Mouse (Mus musculus): Measurements from ENCODE around the gene Gm10188. TPM values are rescaled to one million over a fixed set of nuclear protein-coding genes. Genes with fewer than 3 reads are reported as not detected.

The Gm10188 gene
- not detected for total RNA-seq (2021)
- long read RNA-seq, experiment 1 = 0 reads
- long read RNA-seq, experiment 2 = 0 reads

GRCm38 (mm10) chr1:132229667-132230066, at the start of gene Gm10188:
TSS of gene Gm10188 (minus strand) at chr1:132229767.
- no peak for DNase-seq (ENCODE audit: low spot score)

- DNase-seq (ENCODE audit: low spot score) = no peak
Measured at GRCm38 (mm10) chr1:132277124-132277523, 47.6 kb upstream of the Gm10188 start.

GRCm38 (mm10) chr1:132276694-132277093, 47.1 kb upstream of the Gm10188 start:
- no peak for DNase-seq (ENCODE audit: low spot score)

DNA sequence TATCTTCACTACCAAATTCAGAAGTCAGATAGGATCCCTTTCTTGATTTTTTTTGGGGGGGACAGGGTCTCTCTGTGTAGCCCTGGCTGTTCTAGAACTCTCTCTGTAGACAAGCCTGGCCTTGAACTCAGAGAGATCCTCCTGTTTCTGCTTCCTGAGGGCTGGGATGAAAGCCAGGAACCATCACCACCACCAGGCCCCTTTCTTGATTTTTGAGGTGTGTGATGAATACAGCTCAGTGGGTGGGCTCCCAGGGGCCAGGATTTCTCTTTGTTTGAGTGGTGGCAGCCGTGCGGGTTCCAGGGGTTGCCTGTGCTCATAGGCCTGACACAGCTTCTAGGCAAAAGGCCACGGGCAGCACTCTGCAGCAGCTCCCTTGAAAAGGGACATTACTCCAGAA, 41.7 kb upstream of the Gm10188 start:
- DNase-seq (ENCODE audit: low spot score) = no peak

DNA sequence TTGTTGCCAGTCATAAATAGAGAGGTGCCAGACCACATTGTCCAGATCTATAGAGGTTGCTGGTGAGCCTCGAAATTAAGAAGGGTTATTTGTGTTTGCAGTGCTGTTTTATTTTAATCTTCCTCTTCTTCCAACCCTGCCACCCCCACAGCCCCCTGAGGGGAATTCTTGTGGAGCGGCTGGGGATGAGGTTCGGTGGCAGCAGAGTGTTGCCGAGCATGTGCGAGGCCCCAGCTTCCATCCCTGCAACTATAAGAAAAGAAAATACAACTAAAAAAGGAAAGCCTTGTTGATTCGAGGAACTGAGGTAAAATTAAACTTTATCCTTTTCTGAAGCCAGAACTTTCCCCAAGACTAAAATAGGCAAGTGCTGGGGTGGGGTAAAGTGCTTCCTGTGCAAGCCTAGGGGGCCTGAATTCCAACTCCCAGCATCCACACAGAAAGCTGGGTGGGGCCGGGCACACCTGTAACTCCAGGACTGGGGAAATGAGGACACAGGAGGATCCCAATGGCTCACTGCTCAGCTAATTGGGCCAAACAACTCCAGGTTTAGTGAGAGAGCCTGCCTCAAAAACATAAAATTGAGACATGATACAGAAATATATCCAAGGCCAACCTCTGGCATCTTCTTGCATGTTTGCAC, 39.0 kb upstream of the Gm10188 start:
- no peak for DNase-seq (ENCODE audit: low spot score)

GRCm38 (mm10) chr1:132267959-132268358, 38.4 kb upstream of the Gm10188 start:
- peak; percentile 60 for DNase-seq (ENCODE audit: low spot score)

- peak; percentile 61 for DNase-seq (ENCODE audit: low spot score)
Measured at GRCm38 (mm10) chr1:132266791-132267557, 37.4 kb upstream of the Gm10188 start.

DNA sequence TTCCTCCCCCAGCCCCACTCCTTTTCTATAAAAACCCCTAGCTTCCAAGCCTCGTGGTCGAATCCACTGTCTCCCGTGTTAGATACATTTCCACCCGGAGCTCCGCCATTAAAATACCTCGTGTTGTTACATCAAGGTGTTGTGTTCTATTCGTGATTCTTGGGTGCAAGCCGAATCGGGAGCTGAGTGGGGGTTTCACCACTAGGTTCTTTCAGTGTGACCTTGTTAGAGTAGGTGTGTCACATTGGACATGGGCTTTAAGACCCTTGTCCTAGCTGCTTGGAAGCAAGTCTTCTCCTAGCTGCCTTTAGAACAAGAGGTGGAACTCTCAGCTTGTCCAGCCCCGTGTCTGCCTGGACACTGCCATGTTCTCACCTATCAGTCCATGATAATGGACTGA, 36.4 kb upstream of the Gm10188 start:
- DNase-seq (ENCODE audit: low spot score) = no peak

- DNase-seq (ENCODE audit: low spot score) = no peak
Measured at GRCm38 (mm10) chr1:132265211-132265859, 35.8 kb upstream of the Gm10188 start.

DNA sequence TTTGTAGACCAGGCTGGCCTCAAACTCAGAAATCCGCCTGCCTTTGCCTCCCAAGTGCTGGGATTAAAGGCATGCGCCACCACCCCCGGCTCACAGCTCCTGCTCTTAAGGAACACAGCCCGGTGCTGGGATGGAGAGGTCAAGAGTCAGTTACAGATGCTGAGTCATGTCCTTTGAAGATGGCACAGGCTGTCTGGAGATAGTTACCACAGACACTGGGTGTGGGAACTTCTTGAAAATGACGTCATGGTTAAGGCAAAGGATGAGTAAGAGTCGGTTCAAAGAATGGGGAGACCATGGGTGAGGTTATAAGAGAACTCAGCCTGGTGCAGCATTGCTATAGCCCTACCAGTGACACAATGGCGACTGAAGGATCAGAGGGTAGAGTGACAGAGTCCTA, 35.0 kb upstream of the Gm10188 start:
- no peak for DNase-seq (ENCODE audit: low spot score)

- no peak for DNase-seq (ENCODE audit: low spot score)
Measured at GRCm38 (mm10) chr1:132263618-132264017, 34.1 kb upstream of the Gm10188 start.

DNA sequence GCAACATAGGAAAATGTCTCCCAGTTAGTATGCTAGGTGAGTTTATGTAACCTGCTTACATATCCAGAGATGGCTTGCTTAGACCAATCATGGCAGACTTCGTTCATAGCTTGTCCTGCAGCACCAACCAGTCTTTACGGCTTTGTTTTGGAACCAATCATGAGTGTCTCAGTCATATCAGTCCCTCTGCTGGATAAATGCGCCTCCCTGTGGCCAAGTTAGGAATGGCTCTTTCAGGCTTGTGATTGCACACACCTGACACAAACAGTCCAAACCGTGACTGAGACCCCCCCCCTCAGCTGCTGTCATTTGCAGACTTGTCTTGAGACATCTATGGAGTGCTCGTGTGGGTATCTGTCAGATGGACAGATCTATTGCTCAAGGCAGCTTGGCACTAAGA, 31.5 kb upstream of the Gm10188 start:
- no peak for DNase-seq (ENCODE audit: low spot score)

DNA sequence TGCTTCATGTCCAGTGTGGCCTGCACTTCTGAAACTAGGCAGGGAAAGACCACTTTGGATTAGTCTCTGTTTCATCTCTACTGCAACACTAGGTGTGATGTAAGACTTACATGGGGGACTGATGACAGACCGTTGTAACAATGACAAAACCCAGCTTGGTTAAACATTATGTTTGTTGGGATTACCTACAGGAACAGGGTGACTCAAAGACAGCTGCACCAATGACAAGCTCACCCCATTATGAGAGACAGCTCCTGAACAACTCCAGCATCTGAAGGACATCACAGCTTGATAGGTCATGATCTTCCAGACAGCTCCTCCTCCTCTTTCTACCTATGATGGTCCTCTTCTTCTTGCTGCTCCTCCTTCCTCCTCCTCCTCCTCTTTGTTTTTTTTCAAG, 30.8 kb upstream of the Gm10188 start:
- DNase-seq (ENCODE audit: low spot score) = no peak

- no peak for DNase-seq (ENCODE audit: low spot score)
Measured at GRCm38 (mm10) chr1:132254467-132254866, 24.9 kb upstream of the Gm10188 start.

DNA sequence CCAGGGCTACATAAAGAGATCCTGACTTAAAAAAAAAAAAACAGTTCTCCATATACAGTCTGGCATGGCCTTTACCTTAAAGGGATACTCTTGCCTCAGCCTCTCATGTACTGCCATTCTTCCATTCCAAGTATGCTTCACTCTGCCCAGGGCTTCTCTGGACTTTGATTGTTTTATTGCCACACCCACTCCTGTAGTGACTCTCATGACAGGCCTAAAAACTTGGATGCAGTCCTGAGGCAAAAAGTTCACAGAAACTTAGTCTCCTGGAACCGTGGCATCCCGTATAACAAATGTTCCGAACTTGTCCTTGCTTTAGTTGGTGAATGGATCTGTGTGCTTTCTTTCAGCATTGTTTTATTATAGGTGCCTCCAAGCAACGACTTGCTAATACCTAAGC, 17.1 kb upstream of the Gm10188 start:
- no peak for DNase-seq (ENCODE audit: low spot score)

GRCm38 (mm10) chr1:132246137-132246536, 16.6 kb upstream of the Gm10188 start:
- DNase-seq (ENCODE audit: low spot score) = no peak

DNA sequence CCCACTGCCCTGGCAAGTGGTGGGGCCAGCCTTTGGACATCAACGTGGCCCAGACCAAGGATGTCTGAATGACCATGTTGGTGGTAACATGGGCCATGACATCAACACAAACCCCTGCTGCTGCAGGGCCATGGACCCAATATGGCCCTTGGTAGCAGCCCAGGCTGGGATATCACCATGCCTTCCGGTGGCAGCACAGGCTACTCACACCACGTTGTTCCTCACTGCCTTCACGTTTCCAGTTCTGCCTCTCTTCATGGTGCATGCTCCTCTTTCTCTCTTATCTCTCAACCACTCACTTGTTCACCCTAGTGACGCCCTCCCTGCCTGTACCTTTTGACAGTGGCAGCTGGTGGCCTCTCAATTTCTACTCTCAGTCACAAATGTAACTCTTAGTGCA, 15.4 kb upstream of the Gm10188 start:
- no peak for DNase-seq (ENCODE audit: low spot score)

DNA sequence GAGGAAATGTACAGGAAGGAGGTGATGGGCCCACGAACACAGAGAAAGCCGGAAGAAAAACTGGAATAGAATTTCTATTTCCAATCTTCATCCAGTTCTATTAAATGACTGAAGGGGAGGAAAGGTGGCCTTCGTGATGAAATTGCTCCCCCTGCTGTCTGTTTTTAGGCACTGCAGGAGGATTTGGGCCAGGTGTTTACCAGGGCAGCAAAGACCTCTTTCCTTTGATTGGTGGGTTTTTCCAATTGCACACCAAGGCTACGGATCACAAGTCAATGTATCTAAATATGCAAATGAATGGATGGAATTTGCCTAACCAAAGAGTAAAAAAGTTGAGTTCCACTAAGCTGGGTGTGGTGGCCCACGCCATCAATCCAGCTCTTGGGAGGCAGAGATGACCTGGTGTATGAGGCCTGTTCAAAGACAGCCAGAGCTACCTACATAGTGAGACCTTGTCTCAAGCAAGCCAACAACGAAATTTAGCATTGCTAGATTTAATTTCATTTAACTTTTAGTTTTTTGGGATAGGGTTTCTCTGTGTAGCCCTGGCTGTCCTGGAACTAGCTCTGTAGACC, 8.1 kb upstream of the Gm10188 start:
- DNase-seq (ENCODE audit: low spot score) = peak; percentile 62

DNA sequence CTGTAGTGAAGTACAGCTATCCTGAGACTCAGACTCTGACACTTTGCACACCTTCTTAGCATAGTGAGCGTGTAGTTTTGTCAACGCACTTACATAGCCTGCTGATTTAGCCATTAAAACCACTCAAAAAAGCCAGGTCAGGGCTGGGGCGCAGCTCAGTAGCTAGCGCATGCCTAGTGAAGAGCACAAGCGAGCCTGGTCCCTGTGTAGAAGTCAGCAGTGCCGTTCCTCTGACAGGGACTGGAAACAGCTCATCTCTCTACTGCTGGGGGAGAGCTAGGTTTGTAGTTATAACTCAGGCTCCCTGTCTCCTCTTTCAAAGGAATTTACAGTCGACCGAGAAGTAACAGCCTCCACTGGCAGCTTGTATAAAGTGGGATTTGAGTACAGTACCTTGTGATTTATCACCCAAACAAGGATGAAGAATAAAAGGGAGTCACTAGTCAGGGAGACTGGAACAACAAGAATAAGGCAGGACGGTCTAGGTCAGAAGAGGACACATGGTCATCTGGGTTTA, 5.2 kb upstream of the Gm10188 start:
- DNase-seq (ENCODE audit: low spot score) = no peak

- peak; percentile 11 for DNase-seq (ENCODE audit: low spot score)
Measured at GRCm38 (mm10) chr1:132233566-132233965, 4.0 kb upstream of the Gm10188 start.

DNA sequence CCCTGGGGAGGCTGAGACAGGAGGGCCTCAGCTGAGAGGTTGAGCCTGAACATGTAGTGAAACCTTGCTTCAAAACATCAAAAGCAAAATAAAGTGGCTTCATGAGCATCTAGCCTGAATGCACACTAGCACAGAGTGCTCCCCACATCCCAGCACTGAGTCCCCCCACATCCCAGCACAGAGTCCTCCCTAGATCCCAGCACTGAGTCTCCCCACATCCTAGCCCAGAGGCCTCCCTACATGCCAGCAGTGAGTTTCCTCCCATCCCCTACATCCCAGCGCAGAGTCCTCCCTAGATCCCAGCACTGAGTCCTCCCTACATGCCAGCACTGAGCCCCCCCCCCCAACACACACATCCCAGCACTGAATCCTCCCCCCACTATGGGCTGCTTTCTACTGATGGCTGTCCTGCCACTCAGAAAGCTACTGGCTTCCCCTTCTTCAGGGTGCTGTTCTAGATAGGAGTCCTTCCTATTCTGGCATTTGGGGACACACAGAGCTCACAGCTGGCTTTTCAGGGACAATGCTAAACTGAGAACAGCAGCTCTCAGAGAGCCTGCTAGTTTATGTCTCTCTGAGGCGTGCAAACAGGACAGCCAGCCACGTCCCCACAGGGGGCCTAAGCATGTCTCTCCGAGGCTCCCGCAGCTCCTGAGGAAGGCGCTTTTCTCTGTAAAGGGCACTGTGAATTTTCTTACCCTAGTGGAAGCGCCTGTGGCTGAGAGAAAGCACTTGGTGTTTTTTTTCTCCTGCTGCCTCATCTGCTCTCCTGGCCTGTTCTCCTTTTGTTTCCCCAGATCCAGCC, 2.1 kb upstream of the Gm10188 start:
- DNase-seq (ENCODE audit: low spot score) = no peak

Data from gastrocnemius, adult 18-20 months (tissue).